Mouse (Mus musculus) T-cell, adult 2 months (primary cell): ENCODE data around the gene Rassf1.

ENCODE experiments used
- DNase-seq: peaks from one replicate; pipeline ENCODE4 v3.0.0; 2022; ENCODE audit warnings: low spot score

Gene Rassf1

DNA sequence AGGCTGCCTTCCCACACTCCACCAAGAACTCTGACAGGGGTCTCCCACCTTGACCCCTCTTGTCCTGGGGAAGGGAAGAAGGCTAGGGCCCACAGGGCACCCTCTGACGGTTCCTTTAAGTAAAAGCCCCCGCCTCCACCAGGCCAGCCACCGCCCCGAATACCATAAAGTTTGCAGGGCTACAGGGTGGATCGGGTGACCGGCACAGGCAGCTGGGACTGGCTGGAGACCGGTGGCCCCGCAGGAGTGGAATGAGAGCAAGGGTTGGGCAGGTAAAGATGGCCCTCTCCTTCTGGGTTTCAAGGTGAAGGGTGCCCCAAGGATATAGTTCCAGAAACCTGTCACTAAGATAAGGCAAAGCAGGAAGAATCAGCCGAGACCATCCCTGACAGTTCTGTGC is 55.2 kb downstream of the Rassf1 start:
- no peak for DNase-seq

DNA sequence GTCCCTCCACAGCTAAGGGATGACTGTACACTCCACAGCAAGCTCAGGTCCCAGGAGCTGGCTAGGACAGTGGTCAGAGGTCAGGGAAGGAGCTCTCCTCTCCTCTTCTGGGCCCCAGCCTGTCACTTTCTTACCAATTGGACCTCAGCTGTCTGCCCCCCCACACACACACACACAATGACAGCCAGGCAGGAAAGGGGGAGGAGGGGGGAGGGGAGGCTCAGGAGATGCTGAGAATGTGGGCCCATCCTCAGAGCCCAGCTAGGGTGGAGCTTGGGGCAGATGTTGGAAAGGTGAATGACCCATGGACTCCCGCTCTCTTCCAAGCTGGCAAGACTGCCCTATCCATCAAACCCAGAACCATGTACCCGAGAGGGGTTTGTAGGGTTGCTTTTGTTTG is 55.7 kb downstream of the Rassf1 start:
- no peak for DNase-seq

GRCm38 (mm10) chr9:107607653-107608245 is 56.4 kb downstream of the Rassf1 start:
- no peak for DNase-seq

DNA sequence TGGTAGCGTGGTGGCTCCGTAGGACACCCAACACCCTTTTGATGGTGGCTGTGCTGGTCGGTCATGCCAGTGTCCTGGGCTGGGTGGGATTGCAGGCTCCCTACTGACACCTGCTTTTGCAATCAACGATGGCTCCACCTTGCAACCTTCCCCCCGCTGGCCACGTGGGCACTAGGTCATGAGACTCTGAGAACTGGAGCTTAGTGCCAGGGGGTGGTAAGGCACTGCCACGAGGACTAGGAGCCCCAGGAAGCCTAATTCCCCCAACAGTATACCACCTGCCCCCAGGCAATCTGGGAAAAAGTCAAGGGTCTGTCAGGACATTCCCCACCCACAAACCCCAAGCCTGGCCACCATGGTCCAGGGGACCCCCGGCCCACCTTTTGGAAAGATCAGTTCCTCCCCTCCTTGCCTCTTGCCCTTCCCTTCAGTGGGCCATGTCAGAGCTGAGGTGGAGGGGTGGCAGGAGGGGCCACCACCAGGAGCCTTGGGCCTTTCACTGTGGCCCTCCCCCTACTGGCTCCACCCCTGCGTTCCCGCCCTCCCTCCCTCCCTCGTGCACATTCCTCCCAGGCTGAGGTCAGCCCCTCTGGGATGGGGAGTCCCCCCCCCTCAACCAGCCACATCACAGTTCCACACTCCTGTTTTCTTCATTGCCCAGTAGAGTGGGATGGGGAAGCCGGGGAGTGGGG is 57.5 kb downstream of the Rassf1 start, which contains the start of gene Sema3b:
Sema3b (minus strand) TSS at position 489 of the 692 bp plus-strand sequence.
- DNase-seq = no peak

- no peak for DNase-seq
Observed at GRCm38 (mm10) chr9:107609433-107609830, 58.1 kb downstream of the Rassf1 start.

GRCm38 (mm10) chr9:107611456-107612190 is 60.3 kb downstream of the Rassf1 start:
- DNase-seq = no peak
